Mouse (Mus musculus) embryonic facial prominence, embryonic 10.5 days (tissue): ENCODE results near the gene Fbxl19. TPM values are rescaled to one million over a fixed set of nuclear protein-coding genes. Genes with fewer than 3 reads are reported as not detected.

Experiments
- DNase-seq: peaks from one replicate; pipeline ENCODE4 v3.0.0-alpha.2; 2017; ENCODE audit warnings: low spot score
- H3K27ac ChIP-seq: fragments of 300-500 bp; sonication (generic); replicated peaks from 2 replicates; pipeline ENCODE4 v1.5.1; 2016; ENCODE audit warnings: mild to moderate bottlenecking
- H3K27me3 ChIP-seq: fragments of 300-500 bp; sonication (generic); replicated peaks from 2 replicates; pipeline ENCODE4 v1.6.1; 2016; ENCODE audit warnings: low read depth, mild to moderate bottlenecking; ENCODE audit not compliant: poor library complexity, severe bottlenecking
- H3K36me3 ChIP-seq: fragments of 300-500 bp; sonication (generic); replicated peaks from 2 replicates; pipeline ENCODE4 v1.6.1; 2016; ENCODE audit warnings: mild to moderate bottlenecking, moderate library complexity
- H3K4me1 ChIP-seq: fragments of 300-500 bp; sonication (generic); 2 replicates; pipeline ENCODE4 v1.6.1; 2016
- H3K4me3 ChIP-seq: fragments of 300-500 bp; sonication (generic); 2 replicates; pipeline ENCODE4 v1.5.1; 2016; ENCODE audit warnings: mild to moderate bottlenecking, moderate library complexity
- H3K9me3 ChIP-seq: fragments of 300-500 bp; sonication (generic); 2 replicates; pipeline ENCODE4 v1.6.1; 2016; ENCODE audit warnings: mild to moderate bottlenecking
- WGBS: fragments of 180-500 bp; shearing (Covaris S2); methylation state at CpG from one replicate; pipeline ENCODE4 v1.1.7; 2016; 5-methylcytosine and 5-hydroxymethylcytosine counted together
- microRNA counts: library from miRNA; unstranded; fragments of <30 nt; microRNA quantifications from one replicate; lab custom pipeline; 2017
- microRNA-seq: library from miRNA; unstranded; fragments of <30 nt; microRNA quantifications from one replicate; pipeline ENCODE4, GENCODE M21; 2017
- polyA plus RNA-seq: library from polyadenylated mRNA; unstranded; fragments of >200 nt; fragmentation: Nextera tagmentation; extraction: Ambion mirVana; gene quantifications from 2 replicates; pipeline ENCODE4 v1.2.1, GENCODE M21; 2016

Gene Fbxl19
- polyA plus RNA-seq, 1 experiment from 2014 or later = 9.0 TPM

DNA sequence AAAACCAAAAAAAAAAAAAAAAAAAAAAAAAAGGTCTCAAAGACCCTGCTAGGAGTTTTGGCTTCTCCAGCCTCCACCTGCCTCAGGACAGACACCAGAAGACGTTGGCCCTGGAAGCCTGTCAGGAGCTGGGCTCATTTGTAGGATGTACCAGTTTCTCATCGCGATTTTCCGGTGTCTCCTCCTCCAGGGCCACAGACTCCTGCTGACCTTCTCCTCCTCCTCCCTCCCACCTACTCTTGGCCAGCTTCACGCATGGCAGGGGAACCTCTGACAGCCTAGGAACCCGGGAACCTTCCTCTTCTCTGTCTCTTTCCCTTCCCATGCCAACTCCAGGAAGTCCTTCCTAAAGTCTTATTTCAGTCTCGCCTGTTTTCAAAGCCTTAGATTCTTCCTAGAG is 72.7 kb downstream of the Fbxl19 start:
- H3K36me3 ChIP-seq = peaks cover 36% of the 10 kb centered on the region
- H3K4me3 ChIP-seq = no peak overlapping the region
- no peak overlapping the region for H3K27ac ChIP-seq
- DNase-seq = no peak
- peaks cover 21% of the 10 kb centered on the region for H3K4me1 ChIP-seq
- H3K9me3 ChIP-seq = no peaks in the 10 kb centered on the region
- 84% methylated on average over 7 of the region's 7 CpGs for WGBS
- H3K27me3 ChIP-seq = no peaks in the 10 kb centered on the region

DNA sequence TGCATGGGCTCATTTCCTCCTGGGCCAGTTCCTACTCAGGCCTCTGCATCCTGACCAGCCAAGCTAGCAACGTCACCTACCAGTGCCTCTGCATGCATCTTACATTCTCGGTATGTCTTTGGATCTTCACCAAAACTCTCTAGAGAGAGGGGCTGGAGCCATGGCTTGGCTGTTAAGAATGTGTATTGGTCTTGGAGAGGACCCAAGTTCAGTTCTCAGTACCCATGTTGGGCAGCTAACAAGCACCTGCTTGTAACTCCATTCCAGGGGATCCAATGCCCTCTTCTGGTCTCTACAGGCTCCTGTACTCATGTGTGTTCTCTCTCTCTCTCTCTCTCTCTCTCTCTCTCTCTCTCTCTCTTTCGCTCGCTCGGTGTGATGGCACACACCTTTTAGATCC is 73.4 kb downstream of the Fbxl19 start:
- Histone ChIP-seq H3K27me3 (no peaks in the 10 kb centered on the region), H3K4me1 (peaks cover 26% of the 10 kb centered on the region), H3K27ac (no peak overlapping the region), H3K4me3 (no peak overlapping the region), H3K36me3 (peaks cover 30% of the 10 kb centered on the region), H3K9me3 (no peaks in the 10 kb centered on the region)
- no peak for DNase-seq
- WGBS = 92% methylated on average over 5 of the region's 5 CpGs

MicroRNA genes within 50 kb of the gene (microRNA counts, 519-probe panel; counts per million panel counts)
- microRNA mmu-miR-762 (lab: Ali Mortazavi, UCI) = 1,954 counts per million, percentile 61 among the panel's probes with 10 or more counts

Small RNA genes within 50 kb of the gene (microRNA-seq; reads per million reads assigned to microRNA genes)
- not detected for gene Mir762

Other genes starting within 250 kb of the Fbxl19 start
- 55.8 and 62.8 TPM in 2 replicates for gene Srcap, start 232.6 kb upstream of the Fbxl19 start, polyA plus RNA-seq
- gene Gm42715, start 225.0 kb upstream of the Fbxl19 start, polyA plus RNA-seq = 16.6 and 17.8 TPM in 2 replicates
- 5.1 and 7.3 TPM in 2 replicates for gene Tmem265, start 183.2 kb upstream of the Fbxl19 start, polyA plus RNA-seq
- 40.7 and 43.4 TPM in 2 replicates for gene Phkg2, start 171.2 kb upstream of the Fbxl19 start, polyA plus RNA-seq
- 11.8 and 15.3 TPM in 2 replicates for gene Ccdc189, start 155.9 kb upstream of the Fbxl19 start, polyA plus RNA-seq
- 61.2 and 64.2 TPM in 2 replicates for gene Rnf40, start 155.8 kb upstream of the Fbxl19 start, polyA plus RNA-seq
- 31.6 and 33.6 TPM in 2 replicates for gene Zfp629, start 128.7 kb upstream of the Fbxl19 start, polyA plus RNA-seq
- 60.2 and 70.0 TPM in 2 replicates for gene Bcl7c, start 35.6 kb upstream of the Fbxl19 start, polyA plus RNA-seq
- gene Ctf1, start 31.8 kb upstream of the Fbxl19 start, polyA plus RNA-seq = 9.4 and 10.7 TPM in 2 replicates
- 0.19 TPM in 2 replicates for gene Ctf2, start 12.4 kb upstream of the Fbxl19 start, polyA plus RNA-seq
- gene Orai3, start 25.3 kb downstream of the Fbxl19 start, polyA plus RNA-seq = 12.9 and 13.6 TPM in 2 replicates
- 14.7 and 15.2 TPM in 2 replicates for gene Setd1a, start 32.1 kb downstream of the Fbxl19 start, polyA plus RNA-seq
- gene Gm49388, start 41.1 kb downstream of the Fbxl19 start, polyA plus RNA-seq = not detected in 2 replicates
- gene Hsd3b7, start 56.1 kb downstream of the Fbxl19 start, polyA plus RNA-seq = 6.8 and 8.0 TPM in 2 replicates
- gene Stx4a, start 79.8 kb downstream of the Fbxl19 start, polyA plus RNA-seq = 22.5 and 29.3 TPM in 2 replicates
- 4.7 and 6.5 TPM in 2 replicates for gene Stx1b, start 80.0 kb downstream of the Fbxl19 start, polyA plus RNA-seq
- gene Zfp646, start 131.7 kb downstream of the Fbxl19 start, polyA plus RNA-seq = 19.9 and 21.8 TPM in 2 replicates
- gene Zfp668, start 132.3 kb downstream of the Fbxl19 start, polyA plus RNA-seq = 42.5 and 49.1 TPM in 2 replicates
- gene Prss53, start 146.4 kb downstream of the Fbxl19 start, polyA plus RNA-seq = 0.64 and 0.79 TPM in 2 replicates
- gene Gm21974, start 150.9 kb downstream of the Fbxl19 start, polyA plus RNA-seq = not detected in 2 replicates
- gene Vkorc1, start 151.1 kb downstream of the Fbxl19 start, polyA plus RNA-seq = 47.6 and 59.1 TPM in 2 replicates
- gene Bckdk, start 159.5 kb downstream of the Fbxl19 start, polyA plus RNA-seq = 111 and 119 TPM in 2 replicates
- 48.7 and 49.6 TPM in 2 replicates for gene Kat8, start 168.0 kb downstream of the Fbxl19 start, polyA plus RNA-seq
- gene Prss8, start 185.6 kb downstream of the Fbxl19 start, polyA plus RNA-seq = 14.8 and 15.8 TPM in 2 replicates
- gene Prss36, start 202.2 kb downstream of the Fbxl19 start, polyA plus RNA-seq = 10.7 and 12.9 TPM in 2 replicates
- gene Fus, start 222.9 kb downstream of the Fbxl19 start, polyA plus RNA-seq = 349 and 372 TPM in 2 replicates
- 5.8 and 6.2 TPM in 2 replicates for gene Pycard, start 249.3 kb downstream of the Fbxl19 start, polyA plus RNA-seq